Comparison of ENCODE assay signal across 17 mouse cellular contexts in the genomic region with DNA sequence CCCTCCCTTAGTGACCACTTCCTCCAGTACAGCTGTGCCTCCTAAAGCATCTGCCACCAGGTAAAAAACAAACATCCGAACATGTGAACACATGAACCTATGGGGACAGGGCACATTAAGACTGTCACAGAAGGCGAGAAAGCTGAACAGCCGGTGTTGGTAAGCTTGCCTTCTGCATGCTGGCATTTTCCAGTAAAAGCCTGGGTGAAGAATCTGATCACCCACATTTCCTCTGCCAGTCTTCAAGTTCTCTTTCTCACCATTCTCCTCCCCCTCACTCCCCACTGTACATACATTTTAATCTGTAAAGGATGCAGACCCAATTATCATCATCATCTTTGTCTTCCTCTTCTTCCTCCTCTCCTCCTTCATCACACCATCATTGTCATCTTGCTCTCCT. TPM values are rescaled to one million over a fixed set of nuclear protein-coding genes. Genes with fewer than 3 reads are reported as not detected.
DNase-seq lines count a peak whose midpoint lies in the region.
"Had no signal": no experiment of that assay in that cellular context is flagged by ENCODE, and none has a peak within 500 bp of the region (broad histone marks: within the 10 kb centered on the region; RNA-seq: fewer than 3 reads in every experiment).

No protein-coding gene starts in this region.

- intact Hi-C loops in left cerebral cortex, postnatal 4 days (cut with DNase I) = no loop called here
- intact Hi-C loops in left cerebral cortex, postnatal 25 days (cut with DNase I) = no loop called here

- peak; percentile 1 for DNase-seq in left cerebral cortex, adult 11 months (ENCODE audit: low spot score)
- DNase-seq in left cerebral cortex, postnatal 4 days = no peak
- peak; percentile 35 to 36 for DNase-seq in frontal cortex, postnatal 36 days (ENCODE audit: low spot score in 2 of 2)
- peak; percentile 12 to 13 for DNase-seq in layer of hippocampus, adult 8-10 months (ENCODE audit: low spot score in 2 of 2)
- peak; percentile 2 to 60 for DNase-seq in left cerebral cortex, postnatal 25 days (ENCODE audit: low spot score in 2 of 2)
- no peak for DNase-seq in spleen, adult 12 weeks (ENCODE audit: low spot score)
- no peak for DNase-seq in c-Kit-positive CD71-positive TER-119-positive erythroid progenitor cells, embryonic 14.5 days (ENCODE audit: low spot score)
- DNase-seq: adrenal gland, postnatal 25 days; cerebellum, adult 8-10 months; cerebellum, postnatal 25 days; gastrocnemius, postnatal 10 days; kidney, adult 18-20 months; kidney, postnatal 4 days; retina, postnatal 1 day had no signal

RNA-seq across cellular contexts. Expression of a gene that starts 9.4 kb away (rescaled TPM):
- not detected for total RNA-seq in left cerebral cortex, postnatal 4 days (2021)
- total RNA-seq in layer of hippocampus, adult 8-10 months (2022) = not detected
- not detected for total RNA-seq in left cerebral cortex, postnatal 25 days (2021)
- total RNA-seq: adrenal gland, adult 18-20 months; adrenal gland, postnatal 25 days; gastrocnemius, postnatal 10 days; heart, postnatal 25 days; megakaryocyte progenitor cell, adult 5-6 weeks had no signal

RNA-seq across cellular contexts. Expression of a gene that starts 16.9 kb away (rescaled TPM):
- not detected for total RNA-seq in left cerebral cortex, postnatal 4 days (2021)
- not detected for total RNA-seq in layer of hippocampus, adult 8-10 months (2022)
- total RNA-seq in left cerebral cortex, postnatal 25 days (2021) = not detected
- total RNA-seq: adrenal gland, adult 18-20 months; adrenal gland, postnatal 25 days; gastrocnemius, postnatal 10 days; heart, postnatal 25 days; megakaryocyte progenitor cell, adult 5-6 weeks had no signal

RNA-seq across cellular contexts. Expression of a gene that starts 22.5 kb away (rescaled TPM):
- not detected for total RNA-seq in left cerebral cortex, postnatal 4 days (2021)
- total RNA-seq in layer of hippocampus, adult 8-10 months (2022) = not detected
- not detected for total RNA-seq in left cerebral cortex, postnatal 25 days (2021)
- total RNA-seq: adrenal gland, adult 18-20 months; adrenal gland, postnatal 25 days; gastrocnemius, postnatal 10 days; heart, postnatal 25 days; megakaryocyte progenitor cell, adult 5-6 weeks had no signal

RNA-seq across cellular contexts. Expression of a gene that starts 30.4 kb away (rescaled TPM):
- total RNA-seq in left cerebral cortex, postnatal 4 days (2021) = not detected
- total RNA-seq in layer of hippocampus, adult 8-10 months (2022) = not detected
- total RNA-seq in left cerebral cortex, postnatal 25 days (2021) = not detected
- total RNA-seq: adrenal gland, adult 18-20 months; adrenal gland, postnatal 25 days; gastrocnemius, postnatal 10 days; heart, postnatal 25 days; megakaryocyte progenitor cell, adult 5-6 weeks had no signal

RNA-seq across cellular contexts. Expression of a gene that starts 30.9 kb away (rescaled TPM):
- not detected for total RNA-seq in left cerebral cortex, postnatal 4 days (2021)
- total RNA-seq in layer of hippocampus, adult 8-10 months (2022) = not detected
- not detected for total RNA-seq in left cerebral cortex, postnatal 25 days (2021)
- total RNA-seq: adrenal gland, adult 18-20 months; adrenal gland, postnatal 25 days; gastrocnemius, postnatal 10 days; heart, postnatal 25 days; megakaryocyte progenitor cell, adult 5-6 weeks had no signal

Comparison
In these comparisons a context has a peak if more than half of its experiments do, and no peak if none do; other contexts are left out.
1. DNase-seq: peak in left cerebral cortex, adult 11 months (single experiment), frontal cortex, postnatal 36 days (2 of 2), layer of hippocampus, adult 8-10 months (2 of 2) and left cerebral cortex, postnatal 25 days (2 of 2); none in left cerebral cortex, postnatal 4 days (single experiment), spleen, adult 12 weeks (single experiment) and c-Kit-positive CD71-positive TER-119-positive erythroid progenitor cells, embryonic 14.5 days (single experiment).